Mouse (Mus musculus) liver, embryonic 13.5 days (tissue): ENCODE results near the gene Rasef. TPM values are rescaled to one million over a fixed set of nuclear protein-coding genes. Genes with fewer than 3 reads are reported as not detected.

Experiments
- ATAC-seq: fragments of 200-750 bp; cut with Nextera tagmentation; 2 replicates; pipeline ENCODE4 v1.8.0; 2017; ENCODE audit warnings: low read depth, mild to moderate bottlenecking, moderate number of reproducible peaks, moderate library complexity
- DNase-seq: peaks from one replicate; pipeline ENCODE4 v3.0.0; 2022
- H3K27ac ChIP-seq: fragments of 300-500 bp; sonication (generic); 2 replicates; pipeline ENCODE4 v1.5.1; 2015; ENCODE audit warnings: moderate library complexity, mild to moderate bottlenecking, inconsistent platforms
- H3K27me3 ChIP-seq: fragments of 300-500 bp; sonication (generic); 2 replicates; pipeline ENCODE4 v1.6.1; 2015; ENCODE audit warnings: mild to moderate bottlenecking, inconsistent platforms
- H3K36me3 ChIP-seq: fragments of 300-500 bp; sonication (generic); 2 replicates; pipeline ENCODE4 v1.6.1; 2015; ENCODE audit warnings: mild to moderate bottlenecking, inconsistent platforms
- H3K4me1 ChIP-seq: fragments of 300-500 bp; sonication (generic); replicated peaks from 2 replicates; pipeline ENCODE4 v1.6.1; 2015; ENCODE audit warnings: inconsistent platforms
- H3K4me2 ChIP-seq: fragments of 300-500 bp; sonication (generic); 2 replicates; pipeline ENCODE4 v1.6.1; 2015; ENCODE audit warnings: inconsistent platforms, mild to moderate bottlenecking, moderate library complexity
- H3K4me3 ChIP-seq: fragments of 300-500 bp; sonication (generic); replicated peaks from 2 replicates; pipeline ENCODE4 v1.5.1; 2015; ENCODE audit warnings: mild to moderate bottlenecking, inconsistent platforms
- H3K9ac ChIP-seq: fragments of 300-500 bp; sonication (generic); 2 replicates; pipeline ENCODE4 v1.6.1; 2015; ENCODE audit warnings: mild to moderate bottlenecking, inconsistent platforms
- H3K9me3 ChIP-seq: fragments of 300-500 bp; sonication (generic); replicated peaks from 2 replicates; pipeline ENCODE4 v1.6.1; 2016; ENCODE audit warnings: inconsistent platforms
- WGBS: fragments of 180-500 bp; shearing (Covaris S2); methylation state at CpG from one replicate; pipeline ENCODE4 v1.1.7; 2015; ENCODE audit not compliant: insufficient replicate concordance; 5-methylcytosine and 5-hydroxymethylcytosine counted together
- polyA plus RNA-seq: library from polyadenylated mRNA; unstranded; fragments of >200 nt; fragmentation: Nextera tagmentation; extraction: Ambion mirVana; gene quantifications from 2 replicates; pipeline ENCODE4 v1.2.1, GENCODE M21; 2015

Gene Rasef
- not detected in 2 replicates for polyA plus RNA-seq

- Histone ChIP-seq H3K4me2 (peak within 1 kb of the TSS; percentile 56), H3K4me1 (no peaks in the 10 kb centered on the region), H3K4me3 (peak within 1 kb of the TSS; percentile 34), H3K9me3 (no peaks in the 10 kb centered on the region), H3K27me3 (peaks cover 13% of the 10 kb centered on the region), H3K36me3 (no peaks in the 10 kb centered on the region), H3K9ac (no peak within 1 kb of the TSS), H3K27ac (no peak within 1 kb of the TSS)
- DNase-seq = no peak
- 6% methylated on average over 87 of the region's 87 CpGs for WGBS
- ATAC-seq = no peak
Observed at GRCm38 (mm10) chr4:73790260-73791185, at the start of gene Rasef. Gene Rasef (minus strand): TSS chr4:73790994.

- Histone ChIP-seq H3K9ac (no peak overlapping the region), H3K9me3 (no peaks in the 10 kb centered on the region), H3K4me2 (no peak overlapping the region), H3K4me3 (no peak overlapping the region), H3K4me1 (no peaks in the 10 kb centered on the region), H3K36me3 (no peaks in the 10 kb centered on the region), H3K27me3 (no peaks in the 10 kb centered on the region), H3K27ac (no peak overlapping the region)
- ATAC-seq (no peak), DNase-seq (no peak)
- 64% methylated on average over 3 of the region's 3 CpGs for WGBS
Observed at GRCm38 (mm10) chr4:73826587-73826986, 35.8 kb upstream of the Rasef start.

GRCm38 (mm10) chr4:73791186-73791540 lies 369 bp upstream of the Rasef start:
- Histone ChIP-seq H3K4me1 (no peaks in the 10 kb centered on the region), H3K27ac (no peak overlapping the region), H3K36me3 (no peaks in the 10 kb centered on the region), H3K9ac (no peak overlapping the region), H3K27me3 (peaks cover 13% of the 10 kb centered on the region), H3K4me2 (peak overlapping the region; percentile 56), H3K9me3 (no peaks in the 10 kb centered on the region), H3K4me3 (no peak overlapping the region)
- no peak for ATAC-seq
- DNase-seq = no peak
- 27% methylated on average over 3 of the region's 3 CpGs for WGBS

- Histone ChIP-seq H3K27ac (no peak overlapping the region), H3K27me3 (peaks cover 13% of the 10 kb centered on the region), H3K4me3 (no peak overlapping the region), H3K9ac (no peak overlapping the region), H3K9me3 (no peaks in the 10 kb centered on the region), H3K36me3 (no peaks in the 10 kb centered on the region), H3K4me1 (no peaks in the 10 kb centered on the region), H3K4me2 (no peak overlapping the region)
- 31% methylated on average over 6 of the region's 6 CpGs for WGBS
- ATAC-seq (no peak), DNase-seq (no peak)
Observed at GRCm38 (mm10) chr4:73789534-73789933, 1.3 kb downstream of the Rasef start.

GRCm38 (mm10) chr4:73788076-73788730 lies 2.6 kb downstream of the Rasef start:
- Histone ChIP-seq H3K9me3 (no peaks in the 10 kb centered on the region), H3K9ac (no peak overlapping the region), H3K4me3 (no peak overlapping the region), H3K36me3 (no peaks in the 10 kb centered on the region), H3K4me2 (no peak overlapping the region), H3K27me3 (peaks cover 13% of the 10 kb centered on the region), H3K4me1 (no peaks in the 10 kb centered on the region), H3K27ac (no peak overlapping the region)
- DNase-seq (no peak), ATAC-seq (no peak)
- 67% methylated on average over 7 of the region's 7 CpGs for WGBS

- Histone ChIP-seq H3K9me3 (no peaks in the 10 kb centered on the region), H3K27me3 (no peaks in the 10 kb centered on the region), H3K4me3 (no peak overlapping the region), H3K9ac (no peak overlapping the region), H3K36me3 (no peaks in the 10 kb centered on the region), H3K4me1 (no peaks in the 10 kb centered on the region), H3K4me2 (no peak overlapping the region), H3K27ac (no peak overlapping the region)
- ATAC-seq (no peak), DNase-seq (no peak)
- WGBS = 44% methylated on average over 1 of the region's 1 CpGs
Observed at GRCm38 (mm10) chr4:73784147-73784546, 6.6 kb downstream of the Rasef start.

- Histone ChIP-seq H3K4me3 (no peak overlapping the region), H3K4me2 (no peak overlapping the region), H3K27me3 (no peaks in the 10 kb centered on the region), H3K9me3 (no peaks in the 10 kb centered on the region), H3K9ac (no peak overlapping the region), H3K36me3 (no peaks in the 10 kb centered on the region), H3K27ac (no peak overlapping the region), H3K4me1 (no peaks in the 10 kb centered on the region)
- 57% methylated on average over 3 of the region's 3 CpGs for WGBS
- no peak for DNase-seq
- no peak for ATAC-seq
Observed at GRCm38 (mm10) chr4:73781061-73781460, 9.7 kb downstream of the Rasef start.

GRCm38 (mm10) chr4:73775266-73775665 lies 15.5 kb downstream of the Rasef start:
- H3K4me2 ChIP-seq = no peak overlapping the region
- WGBS = 61% methylated on average over 2 of the region's 2 CpGs
- no peak for ATAC-seq

GRCm38 (mm10) chr4:73773831-73774810 lies 16.7 kb downstream of the Rasef start:
- no peaks in the 10 kb centered on the region for H3K36me3 ChIP-seq
- H3K9me3 ChIP-seq = no peaks in the 10 kb centered on the region; the same call in 1 of the 2 replicates
- H3K4me3 ChIP-seq = no peak overlapping the region
- no peaks in the 10 kb centered on the region for H3K4me1 ChIP-seq
- H3K9ac ChIP-seq = no peak overlapping the region
- no peak for ATAC-seq
- no peak for DNase-seq
- H3K4me2 ChIP-seq = no peak overlapping the region
- WGBS = 59% methylated on average over 5 of the region's 5 CpGs
- no peaks in the 10 kb centered on the region for H3K27me3 ChIP-seq
- H3K27ac ChIP-seq = no peak overlapping the region

More at GRCm38 (mm10) chr4:73775266-73775665, 15.5 kb downstream of the Rasef start:
- Histone ChIP-seq H3K4me1 (no peaks in the 10 kb centered on the region), H3K36me3 (no peaks in the 10 kb centered on the region), H3K4me3 (no peak overlapping the region), H3K27ac (no peak overlapping the region), H3K9me3 (no peaks in the 10 kb centered on the region; the same call in 1 of the 2 replicates), H3K27me3 (no peaks in the 10 kb centered on the region), H3K9ac (no peak overlapping the region)
- DNase-seq = no peak

- no peak for ATAC-seq
- no peak overlapping the region for H3K27ac ChIP-seq
- no peaks in the 10 kb centered on the region; the same call in 1 of the 2 replicates for H3K9me3 ChIP-seq
- H3K9ac ChIP-seq = no peak overlapping the region
- DNase-seq = no peak
- H3K4me1 ChIP-seq = no peaks in the 10 kb centered on the region
- H3K36me3 ChIP-seq = no peaks in the 10 kb centered on the region
- H3K4me3 ChIP-seq = no peak overlapping the region
- no peaks in the 10 kb centered on the region for H3K27me3 ChIP-seq
- no peak overlapping the region for H3K4me2 ChIP-seq
Observed at GRCm38 (mm10) chr4:73772028-73772427, 18.8 kb downstream of the Rasef start.

- H3K27ac ChIP-seq = no peak overlapping the region
- H3K4me2 ChIP-seq = no peak overlapping the region
- ATAC-seq (no peak), DNase-seq (no peak)
- H3K36me3 ChIP-seq = no peaks in the 10 kb centered on the region
- H3K9me3 ChIP-seq = no peaks in the 10 kb centered on the region; the same call in 1 of the 2 replicates
- H3K9ac ChIP-seq = no peak overlapping the region
- H3K27me3 ChIP-seq = no peaks in the 10 kb centered on the region
- no peaks in the 10 kb centered on the region for H3K4me1 ChIP-seq
- no peak overlapping the region for H3K4me3 ChIP-seq
Observed at GRCm38 (mm10) chr4:73770592-73770991, 20.2 kb downstream of the Rasef start.
